Mouse (Mus musculus) intestine, embryonic 16.5 days (tissue): Measurements from ENCODE around the gene Rgs13. TPM values are rescaled to one million over a fixed set of nuclear protein-coding genes. Genes with fewer than 3 reads are reported as not detected.
"Not testable (repeated sequence)": the region's sequence is repeated elsewhere in the genome, so short reads cannot be mapped to it uniquely, and the experiment has no call there.

Experiments used
- ATAC-seq: fragments of 200-750 bp; cut with Nextera tagmentation; 2 replicates; pipeline ENCODE4 v1.8.0; 2017; ENCODE audit warnings: moderate TSS enrichment, moderate library complexity
- H3K27ac ChIP-seq: fragments of 300-500 bp; sonication (generic); 2 replicates; pipeline ENCODE4 v1.5.1; 2014; ENCODE audit warnings: mild to moderate bottlenecking, low read length
- H3K27me3 ChIP-seq: fragments of 300-500 bp; sonication (generic); replicated peaks from 2 replicates; pipeline ENCODE4 v1.6.1; 2014; ENCODE audit warnings: low read length, control low read depth, mixed read lengths; ENCODE audit not compliant: control insufficient read depth, insufficient read depth
- H3K36me3 ChIP-seq: fragments of 300-500 bp; sonication (generic); 2 replicates; pipeline ENCODE4 v1.6.1; 2014; ENCODE audit warnings: low read length, control low read depth; ENCODE audit not compliant: control insufficient read depth, insufficient read depth
- H3K4me1 ChIP-seq: fragments of 300-500 bp; sonication (generic); 2 replicates; pipeline ENCODE4 v1.6.1; 2014; ENCODE audit warnings: low read length, control low read depth, mixed read lengths; ENCODE audit not compliant: control insufficient read depth, insufficient read depth
- H3K4me2 ChIP-seq: fragments of 300-500 bp; sonication (generic); 2 replicates; pipeline ENCODE4 v1.6.1; 2014; ENCODE audit warnings: low read depth, low read length, control low read depth
- H3K4me3 ChIP-seq: fragments of 300-500 bp; sonication (generic); 2 replicates; pipeline ENCODE4 v1.5.1; 2014; ENCODE audit warnings: mild to moderate bottlenecking, low read length
- H3K9ac ChIP-seq: fragments of 300-500 bp; sonication (generic); 2 replicates; pipeline ENCODE4 v1.6.1; 2014; ENCODE audit warnings: low read depth, low read length
- H3K9me3 ChIP-seq: fragments of 300-500 bp; sonication (generic); 2 replicates; pipeline ENCODE4 v1.6.1; 2016; ENCODE audit warnings: low read length, control low read depth; ENCODE audit not compliant: control insufficient read depth
- WGBS: fragments of 180-500 bp; shearing (Covaris S2); extraction: QIAGEN DNeasy Blood & Tissue Kit; methylation state at CpG from one replicate; pipeline ENCODE4 v1.1.7; 2014; 5-methylcytosine and 5-hydroxymethylcytosine counted together
- polyA plus RNA-seq: library from polyadenylated mRNA; unstranded; fragments of >200 nt; fragmentation: Nextera tagmentation; extraction: Ambion mirVana; gene quantifications from 2 replicates; pipeline ENCODE4 v1.2.1, GENCODE M21; 2015

The Rgs13 gene
- polyA plus RNA-seq, 1 experiment from 2014 or later: not detected

- ATAC-seq: no peak
- Histone ChIP-seq H3K36me3 (no peaks in the 10 kb centered on the region), H3K9ac (no peak overlapping the region), H3K4me2 (no peak overlapping the region), H3K4me3 (no peak overlapping the region), H3K9me3 (no peaks in the 10 kb centered on the region), H3K27me3 (no peaks in the 10 kb centered on the region), H3K4me1 (no peaks in the 10 kb centered on the region), H3K27ac (no peak overlapping the region)
- 58% methylated on average over 1 of the region's 1 CpGs for WGBS
Observed at GRCm38 (mm10) chr1:144167761-144168160, 9.4 kb downstream of the Rgs13 start.

- Histone ChIP-seq H3K4me3 (no peak overlapping the region), H3K27ac (no peak overlapping the region), H3K9me3 (no peaks in the 10 kb centered on the region), H3K9ac (no peak overlapping the region), H3K4me1 (no peaks in the 10 kb centered on the region), H3K4me2 (no peak overlapping the region), H3K27me3 (no peaks in the 10 kb centered on the region), H3K36me3 (no peaks in the 10 kb centered on the region)
- no peak for ATAC-seq
- WGBS: 80% methylated on average over 5 of the region's 5 CpGs
Observed at GRCm38 (mm10) chr1:144166897-144167296, 10.3 kb downstream of the Rgs13 start.

GRCm38 (mm10) chr1:144166275-144166674, 10.9 kb downstream of the Rgs13 start:
- H3K4me3 ChIP-seq: no peak overlapping the region
- no peak overlapping the region for H3K9ac ChIP-seq
- no peaks in the 10 kb centered on the region for H3K36me3 ChIP-seq
- WGBS: 91% methylated on average over 2 of the region's 2 CpGs
- H3K27me3 ChIP-seq: no peaks in the 10 kb centered on the region
- H3K27ac ChIP-seq: no peak overlapping the region
- no peaks in the 10 kb centered on the region for H3K9me3 ChIP-seq
- ATAC-seq: no peak
- H3K4me1 ChIP-seq: no peaks in the 10 kb centered on the region
- no peak overlapping the region for H3K4me2 ChIP-seq

- Histone ChIP-seq H3K9ac (no peak overlapping the region), H3K4me3 (no peak overlapping the region), H3K9me3 (no peaks in the 10 kb centered on the region), H3K4me2 (no peak overlapping the region), H3K4me1 (no peaks in the 10 kb centered on the region), H3K27ac (no peak overlapping the region), H3K27me3 (no peaks in the 10 kb centered on the region), H3K36me3 (no peaks in the 10 kb centered on the region)
- 53% methylated on average over 1 of the region's 1 CpGs for WGBS
- no peak for ATAC-seq
Observed at GRCm38 (mm10) chr1:144152526-144152925, 24.6 kb downstream of the Rgs13 start.

GRCm38 (mm10) chr1:144152184-144152525, 25.0 kb downstream of the Rgs13 start:
- Histone ChIP-seq H3K4me3 (no peak overlapping the region), H3K27me3 (no peaks in the 10 kb centered on the region), H3K9me3 (no peaks in the 10 kb centered on the region), H3K9ac (no peak overlapping the region), H3K36me3 (no peaks in the 10 kb centered on the region), H3K4me1 (no peaks in the 10 kb centered on the region), H3K27ac (no peak overlapping the region), H3K4me2 (no peak overlapping the region)
- WGBS: 88% methylated on average over 1 of the region's 1 CpGs
- ATAC-seq: no peak

- 69% methylated on average over 5 of the region's 5 CpGs for WGBS
- no peak overlapping the region for H3K4me3 ChIP-seq
- no peaks in the 10 kb centered on the region for H3K27me3 ChIP-seq
- H3K9ac ChIP-seq: no peak overlapping the region
- no peaks in the 10 kb centered on the region for H3K9me3 ChIP-seq
- no peaks in the 10 kb centered on the region for H3K4me1 ChIP-seq
- no peak overlapping the region for H3K4me2 ChIP-seq
- H3K27ac ChIP-seq: no peak overlapping the region
- H3K36me3 ChIP-seq: no peaks in the 10 kb centered on the region
- no peak for ATAC-seq
Observed at GRCm38 (mm10) chr1:144151401-144152183, 25.6 kb downstream of the Rgs13 start.

- H3K27ac ChIP-seq: no peak overlapping the region
- ATAC-seq: no peak
- 85% methylated on average over 3 of the region's 3 CpGs for WGBS
Observed at GRCm38 (mm10) chr1:144149997-144150396, 27.2 kb downstream of the Rgs13 start.

GRCm38 (mm10) chr1:144141398-144141797, 35.8 kb downstream of the Rgs13 start:
- H3K27ac ChIP-seq, H3K36me3 ChIP-seq, H3K4me2 ChIP-seq, ATAC-seq, H3K9ac ChIP-seq, H3K4me3 ChIP-seq, H3K9me3 ChIP-seq, H3K4me1 ChIP-seq, H3K27me3 ChIP-seq: not testable (repeated sequence)
- 79% methylated on average over 2 of the region's 2 CpGs for WGBS

More at GRCm38 (mm10) chr1:144149997-144150396, 27.2 kb downstream of the Rgs13 start:
- no peak overlapping the region for H3K9ac ChIP-seq
- H3K36me3 ChIP-seq: no peaks in the 10 kb centered on the region
- H3K4me2 ChIP-seq: no peak overlapping the region
- no peaks in the 10 kb centered on the region for H3K4me1 ChIP-seq
- no peak overlapping the region for H3K4me3 ChIP-seq
- H3K9me3 ChIP-seq: no peaks in the 10 kb centered on the region
- H3K27me3 ChIP-seq: no peaks in the 10 kb centered on the region

- Histone ChIP-seq H3K4me1 (no peaks in the 10 kb centered on the region), H3K9ac (no peak overlapping the region), H3K9me3 (no peaks in the 10 kb centered on the region), H3K4me2 (no peak overlapping the region), H3K27me3 (no peaks in the 10 kb centered on the region), H3K4me3 (no peak overlapping the region), H3K36me3 (no peaks in the 10 kb centered on the region), H3K27ac (no peak overlapping the region)
- 90% methylated on average over 1 of the region's 1 CpGs for WGBS
- ATAC-seq: no peak
Observed at GRCm38 (mm10) chr1:144139847-144140246, 37.3 kb downstream of the Rgs13 start.

GRCm38 (mm10) chr1:144127965-144128364, 49.2 kb downstream of the Rgs13 start:
- no peaks in the 10 kb centered on the region for H3K9me3 ChIP-seq
- H3K9ac ChIP-seq: no peak overlapping the region
- H3K27me3 ChIP-seq: no peaks in the 10 kb centered on the region
- H3K4me2 ChIP-seq: no peak overlapping the region
- no peak overlapping the region for H3K27ac ChIP-seq
- H3K36me3 ChIP-seq: no peaks in the 10 kb centered on the region
- no peak for ATAC-seq
- H3K4me3 ChIP-seq: no peak overlapping the region
- WGBS: 82% methylated on average over 7 of the region's 7 CpGs
- H3K4me1 ChIP-seq: no peaks in the 10 kb centered on the region
